Mouse (Mus musculus): Measurements from ENCODE around the gene Rab3a.
A peak's percentile ranks its signal among the peaks of the same experiment; 100 is the strongest.

Gene Rab3a

GRCm38 (mm10) chr8:70775227-70775626 lies 20.7 kb downstream of the Rab3a start:
- DNase-seq = no peak

- DNase-seq = no peak
Measured at GRCm38 (mm10) chr8:70775851-70776495, 21.5 kb downstream of the Rab3a start.

DNA sequence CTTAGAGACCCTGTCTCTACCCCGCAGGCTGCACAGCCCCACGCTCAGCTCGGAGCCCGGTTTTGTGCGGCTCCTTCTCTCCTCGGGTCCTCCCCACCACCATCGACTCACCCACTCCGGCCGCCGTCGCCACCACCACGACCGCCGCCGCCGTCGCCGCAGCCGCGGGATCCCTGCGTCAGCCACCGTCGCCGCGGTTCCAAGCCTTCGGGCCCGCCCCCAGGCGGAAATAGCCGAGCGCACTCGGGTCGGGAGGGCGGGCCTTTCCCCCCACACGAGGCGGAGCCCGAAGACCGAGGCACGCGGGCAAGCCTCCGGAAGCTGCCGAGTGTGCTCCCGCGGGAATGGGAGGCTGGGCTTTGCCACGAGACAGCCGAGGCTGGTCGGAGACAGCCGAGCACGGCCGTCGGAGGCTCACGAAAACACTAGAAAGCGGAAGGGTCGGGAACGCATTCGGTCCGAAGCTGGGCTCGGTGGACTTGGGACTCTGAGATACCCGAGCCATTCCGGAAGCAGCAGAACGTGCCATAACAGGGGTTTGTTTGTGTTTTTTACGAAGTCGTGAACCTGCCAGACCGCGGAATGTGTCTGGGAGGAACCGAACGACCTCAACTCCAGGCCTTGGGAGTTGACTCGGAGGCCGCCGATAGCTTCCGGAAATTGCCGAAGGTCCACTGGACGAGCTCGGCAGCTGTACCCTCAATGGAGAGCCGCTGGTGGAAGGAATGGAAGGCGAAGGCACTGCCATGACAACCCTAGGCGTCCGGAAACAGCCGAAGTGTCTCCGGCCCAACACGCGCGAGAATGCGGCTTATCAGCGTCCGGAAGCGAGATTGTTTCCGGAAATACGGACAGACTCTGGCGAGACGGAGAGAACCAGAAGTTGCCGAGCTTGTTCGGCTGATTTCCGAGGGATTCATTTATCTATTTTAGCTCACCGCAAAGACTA lies 22.3 kb downstream of the Rab3a start, which contains the start of gene Pik3r2:
TSS of gene Pik3r2 (minus strand) at position 218 of the 949 bp plus-strand sequence.
- DNase-seq = peak; percentile 97 to 98

DNA sequence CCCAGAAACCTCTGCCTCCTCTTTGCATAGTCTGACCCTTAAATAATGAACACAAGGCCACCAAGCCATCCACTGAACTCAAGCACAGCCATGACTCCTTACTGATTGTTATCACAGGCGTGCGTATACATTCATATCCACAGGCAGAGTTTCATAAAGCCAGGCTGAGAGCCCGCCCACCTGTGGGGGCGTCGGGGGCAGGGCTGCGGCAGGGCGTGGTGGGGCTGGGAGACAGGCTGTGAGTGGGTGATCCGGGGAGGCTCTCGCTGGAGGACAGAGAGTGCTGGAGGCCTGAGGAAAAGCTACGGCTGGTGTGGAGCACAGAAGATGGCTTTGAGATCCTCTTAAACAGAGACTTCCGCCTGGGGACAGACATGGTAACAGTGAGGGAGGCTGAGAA lies 25.6 kb downstream of the Rab3a start:
- DNase-seq = peak in 1 of 2 experiments; percentile 34

DNA sequence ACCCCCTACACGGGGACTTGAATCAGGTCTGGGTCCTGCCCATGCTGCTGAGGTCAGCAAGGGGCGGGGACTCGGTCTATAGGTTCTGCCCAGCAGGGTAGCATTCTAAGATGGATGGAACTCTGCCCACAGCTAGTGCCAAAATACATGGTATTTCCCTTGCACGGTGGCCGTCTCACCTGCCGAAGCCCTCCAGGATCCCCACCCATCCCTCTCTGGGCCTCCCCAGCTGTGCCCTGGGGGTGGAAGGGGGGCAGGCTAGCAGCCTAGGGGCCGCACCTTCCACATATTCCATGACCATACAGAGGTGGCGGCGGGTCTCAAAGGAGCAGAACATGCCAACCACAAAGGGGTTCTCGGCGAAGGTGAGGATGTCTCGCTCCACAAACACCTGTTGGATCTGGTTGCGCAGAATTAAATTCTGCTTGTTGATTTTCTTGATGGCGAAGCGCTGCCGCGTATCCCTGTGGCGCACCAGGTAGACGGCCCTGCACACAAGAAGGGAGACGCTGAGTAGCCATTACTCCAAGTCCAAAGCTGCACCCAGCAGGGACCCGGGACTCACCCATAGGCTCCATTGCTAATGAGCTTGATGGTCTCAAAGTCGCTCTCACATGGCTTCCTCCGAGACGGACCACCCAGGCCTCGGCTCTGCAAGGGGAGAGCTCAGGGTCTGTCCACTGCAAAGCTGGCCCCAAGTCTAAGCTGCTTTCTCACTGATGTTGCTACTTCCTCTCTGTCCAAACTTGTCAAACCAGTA lies 32.0 kb downstream of the Rab3a start:
- DNase-seq = no peak

- DNase-seq = no peak
Measured at GRCm38 (mm10) chr8:70787051-70787445, 32.6 kb downstream of the Rab3a start.

GRCm38 (mm10) chr8:70787941-70788667 lies 33.6 kb downstream of the Rab3a start:
- DNase-seq = peak in 1 of 2 experiments; percentile 44

DNA sequence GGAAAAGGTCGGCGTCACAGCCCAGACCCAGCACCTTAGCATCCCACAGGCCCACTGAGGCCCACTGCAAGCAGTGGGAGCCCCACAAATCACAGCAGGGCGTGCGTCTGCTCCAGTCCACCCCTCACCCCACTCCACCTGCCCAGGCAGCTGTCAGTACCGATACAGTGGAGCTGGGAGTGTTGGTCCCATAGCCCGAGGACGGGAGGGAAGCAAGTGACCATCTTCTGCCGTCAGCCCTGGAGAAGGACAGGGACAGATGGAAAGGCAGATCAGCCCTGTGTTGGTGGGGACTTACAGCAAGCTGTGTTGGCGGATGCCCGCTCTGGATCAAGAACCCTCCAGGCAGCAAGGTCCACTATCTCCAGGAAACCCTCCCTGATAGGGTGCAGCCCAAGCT lies 34.6 kb downstream of the Rab3a start:
- no peak for DNase-seq

DNA sequence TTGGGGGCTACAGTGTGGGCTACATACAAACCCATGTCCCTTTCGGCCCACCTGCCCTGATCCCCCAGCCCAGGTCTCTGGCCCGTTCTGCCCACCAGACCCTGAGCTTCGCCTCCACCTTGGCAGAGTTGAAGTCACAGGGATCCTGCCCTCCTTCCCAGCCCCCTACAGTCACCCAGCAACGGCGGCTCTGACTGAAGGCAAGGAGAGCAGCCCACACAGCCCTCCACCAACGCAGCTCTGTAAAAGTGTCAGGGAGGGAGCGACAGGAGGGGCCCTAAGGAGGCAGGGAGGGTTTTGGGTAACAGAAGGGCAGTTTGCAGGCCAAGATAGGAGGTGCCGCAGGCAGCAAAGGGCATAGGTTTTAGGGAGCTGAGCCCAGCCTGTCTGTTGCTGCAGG lies 36.4 kb downstream of the Rab3a start:
- peak in 1 of 2 experiments; percentile 60 for DNase-seq

GRCm38 (mm10) chr8:70791294-70791701 lies 36.8 kb downstream of the Rab3a start:
- peak; percentile 80 to 86 for DNase-seq

GRCm38 (mm10) chr8:70791975-70792691 lies 37.7 kb downstream of the Rab3a start:
- peak; percentile 99 to 100 for DNase-seq

DNA sequence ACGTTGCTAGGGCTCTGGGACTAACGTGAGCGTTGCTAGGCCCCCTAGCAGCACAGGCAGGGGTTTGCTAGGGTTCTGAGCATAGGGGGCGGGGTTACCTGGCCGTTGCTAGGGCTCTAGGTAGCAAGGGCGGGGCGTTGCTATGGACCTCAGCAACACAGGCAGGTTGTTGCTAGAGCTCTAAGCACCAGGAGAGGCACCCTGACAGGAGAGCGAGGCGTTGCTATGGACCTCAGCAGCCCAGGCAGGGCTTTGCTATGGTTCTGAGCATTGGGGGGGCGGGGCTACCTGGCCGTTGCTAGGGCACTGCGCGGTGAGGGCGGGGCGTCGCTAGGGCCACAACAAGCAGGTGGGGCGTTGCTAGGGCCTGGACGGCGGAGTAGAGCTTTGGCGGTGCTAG lies 38.2 kb downstream of the Rab3a start:
- DNase-seq = no peak

GRCm38 (mm10) chr8:70794215-70794614 lies 39.7 kb downstream of the Rab3a start:
- no peak for DNase-seq

DNA sequence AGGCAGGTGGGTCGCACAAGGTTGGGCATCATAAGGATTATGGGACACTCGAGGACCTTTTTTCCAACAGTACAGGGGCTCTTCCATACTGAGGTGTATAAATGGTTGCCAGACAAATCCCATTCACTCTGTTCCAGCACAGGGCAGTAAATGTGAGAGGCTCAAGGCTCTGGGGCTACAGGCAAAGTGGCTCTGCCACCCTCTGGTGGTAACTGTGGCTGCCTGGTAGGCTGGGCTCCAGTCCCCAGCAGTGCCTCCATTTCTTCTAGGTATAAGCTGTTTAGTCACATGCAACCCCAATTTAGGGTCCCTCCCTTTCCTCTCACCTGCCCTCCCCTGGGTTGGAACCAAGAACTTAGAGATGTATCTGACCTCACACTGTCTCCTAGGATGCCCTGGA lies 40.9 kb downstream of the Rab3a start:
- no peak for DNase-seq

DNA sequence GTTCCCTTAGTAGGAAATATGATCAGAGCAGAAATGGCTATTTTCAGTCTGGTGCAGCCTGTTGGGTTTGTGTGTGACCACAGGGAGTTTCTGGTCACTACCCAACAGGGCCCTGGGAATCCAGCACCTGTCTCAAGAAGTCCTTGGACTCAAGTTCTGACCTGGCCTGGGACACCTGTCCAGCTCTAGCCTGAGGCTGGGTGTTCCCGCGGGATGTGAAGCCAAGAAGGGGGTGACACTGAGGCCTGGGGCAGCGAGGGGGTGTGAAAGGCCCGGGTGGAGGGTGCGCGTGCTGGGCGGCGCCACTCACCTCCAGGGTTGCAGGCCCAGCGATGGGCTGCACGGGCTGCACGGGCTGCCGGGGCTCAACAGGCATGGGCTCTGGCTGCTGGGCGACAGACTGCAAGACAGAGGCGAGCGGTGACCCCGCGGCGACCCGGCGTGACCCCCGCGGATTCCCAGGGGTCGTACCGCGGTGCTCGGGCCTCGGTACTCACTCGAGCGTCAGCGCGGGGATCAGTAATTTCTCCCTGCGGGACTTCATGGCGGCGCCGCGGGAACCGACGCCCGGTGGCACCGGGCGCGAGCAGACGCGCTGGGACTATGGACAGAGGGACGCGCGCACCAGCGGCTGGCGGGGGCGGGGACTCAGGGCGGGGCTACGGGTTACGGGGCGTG lies 42.1 kb downstream of the Rab3a start:
- DNase-seq = no peak

DNA sequence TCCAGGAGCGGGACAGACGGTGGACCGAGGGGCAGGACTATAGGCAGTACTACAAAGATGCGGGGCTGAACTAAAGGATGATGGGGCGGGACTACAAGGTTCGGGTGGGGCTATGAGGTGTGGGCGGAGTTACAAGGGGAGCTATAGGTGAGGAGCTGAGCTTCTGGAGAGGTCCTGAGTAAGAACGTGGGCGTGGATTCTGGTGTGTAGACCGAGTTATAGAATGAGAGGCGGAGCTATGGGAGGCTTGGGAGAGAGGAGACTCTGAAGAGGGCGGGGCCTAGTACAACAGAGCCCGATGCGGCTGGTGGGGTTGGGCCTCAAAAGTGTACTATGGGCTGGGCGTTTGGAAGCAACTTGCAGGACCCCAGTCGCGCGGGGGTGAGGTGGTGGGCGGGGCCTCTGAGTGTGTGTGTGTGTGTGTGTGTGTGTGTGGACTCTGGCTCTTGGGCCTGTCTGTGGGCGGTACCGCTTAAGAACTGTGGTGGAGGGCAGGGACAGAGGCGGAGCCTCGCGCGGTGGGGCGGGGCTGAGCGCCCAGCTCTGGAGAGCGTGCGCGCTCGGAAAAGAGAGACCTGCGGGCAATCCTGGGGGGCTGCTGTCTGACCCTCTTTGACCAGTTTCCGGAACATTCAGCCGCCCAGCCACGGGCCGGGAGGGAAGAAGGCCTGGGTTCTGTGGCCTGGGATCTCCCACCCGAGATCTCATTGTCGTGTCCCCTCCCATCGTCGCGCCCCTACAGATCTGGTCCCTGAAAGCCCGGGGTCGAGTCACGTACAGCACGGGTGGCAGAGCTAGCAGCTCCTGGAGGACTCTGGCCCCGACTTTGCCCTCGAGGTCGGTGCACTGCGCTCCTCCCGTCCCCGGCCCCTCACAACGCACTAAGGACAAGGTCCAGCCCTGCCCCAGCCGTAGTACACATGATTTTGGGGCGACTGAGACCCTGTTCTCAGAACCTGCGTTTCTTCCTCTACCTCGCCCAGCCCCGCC lies 42.9 kb downstream of the Rab3a start:
- DNase-seq = peak; percentile 79 to 85

DNA sequence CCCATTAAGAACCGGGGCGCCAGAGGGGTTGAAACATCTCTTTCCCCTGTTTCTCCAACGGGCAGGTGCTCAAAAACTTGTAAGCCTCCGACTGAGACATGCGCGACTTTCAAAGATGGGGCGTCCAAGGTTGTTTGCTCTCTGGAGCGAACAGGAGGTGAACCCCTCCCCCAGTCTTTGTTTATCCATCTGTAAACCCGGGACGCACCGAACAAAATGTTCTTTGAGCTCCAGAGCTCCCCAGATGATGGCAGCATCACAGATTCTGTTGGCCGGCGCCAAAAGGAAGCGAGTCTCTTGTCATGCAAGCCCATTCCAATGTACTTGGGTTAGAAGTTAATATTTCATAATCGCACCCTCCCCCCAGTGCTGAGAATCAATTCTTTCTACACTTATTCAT lies 43.8 kb downstream of the Rab3a start:
- DNase-seq = no peak

DNA sequence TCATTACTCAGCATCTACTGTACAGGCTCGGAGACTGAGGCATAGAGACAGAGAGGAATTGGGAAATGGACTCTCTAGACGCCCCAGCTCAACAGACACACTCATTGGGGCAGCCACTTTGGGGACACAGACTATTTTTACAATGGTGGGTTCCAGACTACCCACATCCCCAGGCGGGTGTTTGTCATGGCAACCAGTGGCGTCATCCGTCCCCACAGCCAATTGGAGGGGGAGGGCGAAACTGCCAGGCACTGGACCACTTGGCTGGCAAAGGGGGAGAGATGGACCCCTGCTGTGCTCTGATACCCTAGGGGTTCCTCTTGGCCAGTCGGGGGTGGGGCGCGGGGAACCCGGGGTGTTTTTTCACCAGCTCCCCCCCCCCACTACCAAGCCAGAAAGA lies 46.2 kb downstream of the Rab3a start:
- peak in 1 of 2 experiments; percentile 57 for DNase-seq

GRCm38 (mm10) chr8:70801156-70801555 lies 46.7 kb downstream of the Rab3a start:
- DNase-seq = peak; percentile 75 to 83

DNA sequence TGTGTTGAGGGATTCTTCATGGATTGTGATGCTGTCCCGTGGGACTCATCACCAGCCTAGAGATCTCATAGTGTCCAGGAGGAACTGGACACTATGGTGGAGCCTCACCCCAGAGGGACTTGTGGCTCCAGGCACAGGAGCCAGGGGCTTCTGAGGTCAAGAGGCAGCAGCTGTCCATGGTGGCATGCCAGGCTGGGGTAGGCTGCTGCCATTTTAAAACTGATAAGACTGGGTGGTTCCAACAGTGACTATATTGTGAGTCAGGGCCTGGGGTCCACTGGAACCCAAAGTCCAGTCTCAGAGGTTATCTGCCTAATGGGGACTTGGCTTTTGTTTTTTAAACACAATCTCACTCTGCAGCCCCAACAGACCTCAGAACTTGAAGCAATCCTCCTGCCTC lies 47.4 kb downstream of the Rab3a start:
- no peak for DNase-seq
